Mouse (Mus musculus) layer of hippocampus, adult 9-10 months (tissue): ENCODE measurements around the gene Gm5930.
"Not testable (repeated sequence)": the region's sequence is repeated elsewhere in the genome, so short reads cannot be mapped to it uniquely, and the experiment has no call there.

Source experiments
- DNase-seq: peaks from one replicate; pipeline ENCODE4 v3.0.0; 2022; ENCODE audit warnings: low spot score

The Gm5930 gene

DNA sequence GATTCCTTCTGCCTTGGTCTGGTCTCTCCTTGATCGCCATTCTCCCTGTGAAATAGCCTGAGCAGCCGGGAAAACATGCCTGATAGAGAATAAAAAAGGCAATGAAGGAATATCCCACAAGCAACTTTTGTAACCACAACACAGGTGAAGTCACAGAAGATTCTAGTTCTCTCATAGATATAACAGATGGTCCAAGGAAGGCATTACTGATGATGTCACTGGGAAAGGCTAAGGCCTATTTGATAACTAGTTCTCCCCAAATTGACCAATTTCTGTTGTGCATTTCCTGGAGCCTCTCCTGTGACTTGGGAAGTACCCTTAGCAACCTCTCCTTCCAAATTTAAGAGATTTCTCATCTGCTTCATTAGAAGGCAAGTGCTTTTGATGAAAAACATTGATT lies at the start of gene Gm5930:
Gene Gm5930 (minus strand): TSS at position 101 of the 400 bp plus-strand sequence.
- DNase-seq, result not testable (repeated sequence)

DNA sequence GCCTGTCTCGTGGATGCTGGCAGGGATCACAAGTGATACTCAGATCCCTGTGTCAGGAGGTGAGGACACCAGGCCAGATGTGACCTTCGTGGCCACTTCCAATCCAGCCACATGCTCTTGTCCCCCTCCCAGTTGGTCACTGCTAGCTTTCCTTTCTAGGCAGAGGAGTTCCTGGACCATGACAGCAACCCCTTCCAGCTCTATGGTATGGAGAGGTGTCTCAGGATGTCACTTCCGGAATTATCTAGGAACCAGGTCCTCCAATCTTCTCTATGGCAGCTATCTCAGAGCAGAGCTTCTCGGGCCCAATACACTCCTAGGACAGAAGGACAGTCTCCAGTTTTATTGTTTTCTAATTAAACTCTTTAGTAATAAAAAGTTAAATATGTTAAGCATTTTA lies 45.8 kb upstream of the Gm5930 start:
- DNase-seq, result not testable (repeated sequence)

DNA sequence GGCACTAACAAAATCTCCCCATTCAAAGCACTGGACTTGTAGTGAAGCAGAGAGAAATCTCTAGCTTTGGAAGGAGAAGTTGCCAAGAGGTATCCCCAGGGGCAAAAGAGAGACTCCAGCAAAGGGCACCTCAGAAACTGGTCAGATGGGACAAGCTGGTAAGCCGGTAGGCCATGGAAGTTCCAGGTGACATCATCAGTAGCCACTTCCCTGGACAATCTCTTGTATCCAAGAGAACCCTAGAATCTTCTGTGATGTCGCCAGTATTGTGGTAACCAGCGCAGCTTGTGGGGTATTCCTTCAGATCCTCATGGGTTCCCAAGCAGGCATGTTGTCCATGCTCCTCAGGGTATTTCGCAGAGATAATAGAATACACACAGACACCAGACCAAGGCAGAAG lies 26.7 kb upstream of the Gm5930 start, which contains the start of gene Gm8229:
Gene Gm8229 (plus strand): TSS at position 301 of the 400 bp plus-strand sequence.
- not testable (repeated sequence) for DNase-seq

DNA sequence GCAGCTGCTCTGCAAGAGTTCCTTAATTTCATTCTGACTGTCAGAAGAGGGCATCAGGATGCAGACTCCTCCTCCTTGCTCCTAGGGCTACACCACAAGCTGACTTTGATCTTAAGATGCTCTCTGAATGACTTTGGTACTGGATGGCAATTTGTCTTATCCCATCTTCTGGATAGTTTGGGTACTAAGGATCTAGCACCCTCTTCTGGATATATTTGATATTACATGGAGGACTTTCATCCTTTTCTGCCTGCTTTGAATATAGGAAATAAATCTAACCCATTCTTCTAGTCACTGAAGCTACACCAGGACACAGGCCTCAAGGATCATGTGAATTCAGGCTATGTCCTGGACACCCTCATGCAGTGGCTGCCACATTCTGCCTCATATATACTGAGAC lies 23.9 kb upstream of the Gm5930 start:
- DNase-seq, result not testable (repeated sequence)

DNA sequence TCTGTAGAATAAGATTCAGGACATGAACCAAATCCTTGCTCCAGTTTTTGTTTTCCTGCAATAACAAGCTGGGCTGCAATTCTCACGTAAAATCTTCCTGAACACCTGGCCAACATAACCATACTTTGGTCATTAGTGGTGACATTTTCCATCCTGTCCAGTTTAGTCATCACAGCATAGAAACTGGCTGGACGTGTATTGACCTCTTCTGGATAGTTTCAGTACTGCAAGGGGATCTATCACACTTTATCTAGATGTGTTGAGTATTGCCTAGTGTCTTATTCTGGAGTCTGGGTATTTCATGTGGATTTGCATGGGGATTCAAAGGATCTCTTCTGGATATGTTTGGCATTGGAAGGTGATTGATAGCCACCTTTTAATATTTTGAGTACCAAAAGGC lies 23.0 kb upstream of the Gm5930 start:
- DNase-seq, result not testable (repeated sequence)

DNA sequence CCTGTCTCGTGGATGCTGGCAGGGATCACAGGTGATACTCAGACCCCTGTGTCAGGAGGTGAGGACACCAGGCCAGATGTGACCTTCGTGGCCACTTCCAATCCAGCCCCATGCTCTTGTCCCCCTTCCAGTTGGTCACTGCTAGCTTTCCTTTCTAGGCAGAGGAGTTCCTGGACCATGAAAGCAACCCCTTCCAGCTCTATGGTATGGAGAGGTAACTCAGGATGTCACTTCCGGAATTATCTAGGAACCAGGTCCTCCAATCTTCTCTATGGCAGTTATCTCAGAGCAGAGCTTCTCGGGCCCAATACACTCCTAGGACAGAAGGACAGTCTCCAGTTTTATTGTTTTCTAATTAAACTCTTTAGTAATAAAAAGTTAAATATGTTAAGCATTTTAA lies 26.3 kb downstream of the Gm5930 start:
- DNase-seq, result not testable (repeated sequence)

DNA sequence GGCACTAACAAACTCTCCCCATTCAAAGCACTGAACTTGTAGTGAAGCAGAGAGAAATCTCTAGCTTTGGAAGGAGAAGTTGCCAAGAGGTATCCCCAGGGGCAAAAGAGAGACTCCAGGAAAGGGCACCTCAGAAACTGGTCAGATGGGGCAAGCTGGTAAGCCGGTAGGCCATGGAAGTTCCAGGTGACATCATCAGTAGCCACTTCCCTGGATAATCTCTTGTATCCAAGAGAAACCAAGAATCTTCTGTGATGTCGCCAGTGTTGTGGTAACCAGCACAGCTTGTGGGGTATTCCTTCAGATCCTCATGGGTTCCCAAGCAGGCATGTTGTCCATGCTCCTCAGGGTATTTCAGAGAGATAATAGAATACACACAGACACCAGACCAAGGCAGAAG lies 53.1 kb downstream of the Gm5930 start, which contains the start of gene Gm8220:
Gene Gm8220 (plus strand): TSS at position 301 of the 400 bp plus-strand sequence.
- DNase-seq, result not testable (repeated sequence)
